Mouse (Mus musculus) cortical plate, adult 2 months (tissue): ENCODE measurements around the gene Zrsr1.

Experiments
- CTCF ChIP-seq: fragments of 200-500 bp; IDR thresholded peaks from 2 replicates; pipeline ENCODE4 v1.5.1; 2011; ENCODE audit warnings: mild to moderate bottlenecking, control low read depth, low read length; ENCODE audit not compliant: insufficient read depth; ENCODE audit errors: extremely low read depth
- POLR2A ChIP-seq: fragments of 200-500 bp; IDR thresholded peaks from 2 replicates; pipeline ENCODE4 v1.6.1; 2011; ENCODE audit warnings: mild to moderate bottlenecking, low read length, control low read depth; ENCODE audit not compliant: insufficient read depth; ENCODE audit errors: extremely low read depth

- TF ChIP-seq CTCF (no peak), POLR2A (no peak)
These were observed 9.2 kb downstream of the Zrsr1 start for GRCm38 (mm10) chr11:22981041-22981440.
